Comparison of ENCODE assay signal across 11 mouse cellular contexts in the genomic region with DNA sequence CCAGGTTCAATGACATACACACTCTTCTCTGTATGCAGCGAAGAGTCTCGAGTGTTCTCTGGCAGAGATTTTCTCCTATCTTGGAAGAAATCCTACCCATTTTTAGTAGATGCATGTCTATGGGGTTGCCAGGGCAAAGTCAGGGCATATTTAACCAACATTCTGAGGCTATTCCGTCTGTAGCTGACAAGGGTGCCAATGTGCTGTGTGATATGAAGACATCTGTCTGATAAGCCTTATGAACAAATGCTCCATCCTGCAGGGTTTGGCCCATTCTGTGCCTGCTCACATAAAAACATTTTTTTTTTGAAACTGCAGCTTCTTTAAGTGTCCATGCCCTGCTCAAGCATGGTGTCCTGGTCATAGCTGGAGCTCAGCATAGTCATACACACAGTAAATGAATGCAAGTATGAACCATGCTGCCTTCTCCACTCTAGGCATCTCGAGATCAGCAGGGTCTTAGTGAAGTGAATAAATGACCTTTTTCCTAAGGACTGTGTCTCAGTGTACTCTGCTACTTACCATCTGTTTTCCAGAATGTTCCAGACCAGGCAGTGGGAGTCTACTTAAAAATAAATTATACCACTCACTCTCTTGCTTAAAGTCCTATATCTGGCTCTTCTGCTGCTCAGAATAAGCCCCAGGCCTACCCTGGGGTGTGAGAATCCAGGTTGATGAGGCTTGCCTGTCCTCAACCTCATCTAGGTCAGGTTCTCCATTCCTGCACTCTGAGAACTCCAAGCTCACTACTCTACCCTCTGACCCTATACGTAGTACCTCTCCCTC.
"Had no signal": no experiment of that assay in that cellular context is flagged by ENCODE, and none has a peak within 500 bp of the region (broad histone marks: within the 10 kb centered on the region; RNA-seq: fewer than 3 reads in every experiment).

No protein-coding gene starts in this region.

- H3K27me3 ChIP-seq: neural tube, embryonic 15.5 days had no signal

- H3K4me2 ChIP-seq: liver, embryonic 11.5 days; lung, embryonic 14.5 days; neural tube, embryonic 15.5 days had no signal

- H3K4me3 ChIP-seq: limb, embryonic 10.5 days; midbrain, embryonic 10.5 days; myocyte; neural tube, embryonic 15.5 days had no signal

- H3K9ac ChIP-seq: lung, embryonic 14.5 days; neural tube, embryonic 15.5 days had no signal

- H3K27ac ChIP-seq: limb, embryonic 10.5 days; midbrain, embryonic 10.5 days; neural tube, embryonic 15.5 days; stomach, postnatal 0 days had no signal

- H3K4me1 ChIP-seq: midbrain, embryonic 10.5 days; neural tube, embryonic 15.5 days had no signal

- DNase-seq: kidney, postnatal 25 days; midbrain, embryonic 14.5 days; right cerebral cortex, postnatal 25 days; thymus, postnatal 4 days had no signal

- H3K36me3 ChIP-seq: limb, embryonic 10.5 days; midbrain, embryonic 10.5 days; neural tube, embryonic 15.5 days had no signal

- H3K9me3 ChIP-seq: limb, embryonic 10.5 days; midbrain, embryonic 10.5 days; neural tube, embryonic 15.5 days had no signal
